Mouse (Mus musculus): ENCODE measurements around the gene Bzw2. TPM values are rescaled to one million over a fixed set of nuclear protein-coding genes. Genes with fewer than 3 reads are reported as not detected.
"Not testable (repeated sequence)": the region's sequence is repeated elsewhere in the genome, so short reads cannot be mapped to it uniquely, and the experiment has no call there.

Bzw2 gene
- total RNA-seq (2021), result 100 to 1,000 TPM; 132 to 160 TPM
- long read RNA-seq, experiment 1, transcript Bzw2-201 (12 exons, 1,871 nt), result major isoform, 156 of 168 reads
- long read RNA-seq, experiment 1, partial matches to known transcripts, result 4 of 168 reads
- long read RNA-seq, experiment 1, other reads (novel, unspliced or antisense), result 7 of 168 reads
- long read RNA-seq, experiment 2, transcript Bzw2-201 (12 exons, 1,871 nt), result major isoform, 160 of 180 reads
- long read RNA-seq, experiment 2, partial matches to known transcripts, result 8 of 180 reads
- long read RNA-seq, experiment 2, other reads (novel, unspliced or antisense), result 12 of 180 reads

- DNase-seq (ENCODE audit: low spot score in 2 of 2), result peak in 1 of 2 experiments; percentile 68
These were observed at the start of gene Bzw2 for GRCm38 (mm10) chr12:36157638-36158308. Bzw2 (minus strand) TSS chr12:36158080.

- DNase-seq (ENCODE audit: low spot score in 2 of 2), result peak; percentile 22 to 56
These were observed 49.4 kb upstream of the Bzw2 start for GRCm38 (mm10) chr12:36207072-36207799.

GRCm38 (mm10) chr12:36205579-36206119 is 47.8 kb upstream of the Bzw2 start:
- DNase-seq (ENCODE audit: low spot score in 2 of 2), result not testable (repeated sequence)

- DNase-seq (ENCODE audit: low spot score in 2 of 2), result no peak
These were observed 37.1 kb upstream of the Bzw2 start for GRCm38 (mm10) chr12:36194976-36195375.

- no peak for DNase-seq (ENCODE audit: low spot score in 2 of 2)
These were observed 32.5 kb upstream of the Bzw2 start for GRCm38 (mm10) chr12:36190343-36190742.

GRCm38 (mm10) chr12:36189610-36190009 is 31.7 kb upstream of the Bzw2 start:
- no peak for DNase-seq (ENCODE audit: low spot score in 2 of 2)

GRCm38 (mm10) chr12:36187081-36187480 is 29.2 kb upstream of the Bzw2 start:
- no peak for DNase-seq (ENCODE audit: low spot score in 2 of 2)

GRCm38 (mm10) chr12:36182570-36182969 is 24.7 kb upstream of the Bzw2 start:
- no peak for DNase-seq (ENCODE audit: low spot score in 2 of 2)

- DNase-seq (ENCODE audit: low spot score in 2 of 2), result no peak
These were observed 19.3 kb upstream of the Bzw2 start for GRCm38 (mm10) chr12:36177227-36177626.

GRCm38 (mm10) chr12:36165299-36165698 is 7.4 kb upstream of the Bzw2 start:
- no peak for DNase-seq (ENCODE audit: low spot score in 2 of 2)

- DNase-seq (ENCODE audit: low spot score in 2 of 2), result no peak
These were observed 6.4 kb upstream of the Bzw2 start for GRCm38 (mm10) chr12:36164126-36164791.

- DNase-seq (ENCODE audit: low spot score in 2 of 2), result no peak
These were observed 609 bp downstream of the Bzw2 start for GRCm38 (mm10) chr12:36157304-36157637.

GRCm38 (mm10) chr12:36156637-36157303 is 1.1 kb downstream of the Bzw2 start, which contains the start of gene Ankmy2:
Ankmy2 (plus strand) TSS chr12:36157114.
- DNase-seq (ENCODE audit: low spot score in 2 of 2), result peak; percentile 82 to 92

- DNase-seq (ENCODE audit: low spot score in 2 of 2), result no peak
These were observed 1.7 kb downstream of the Bzw2 start for GRCm38 (mm10) chr12:36156101-36156636.

GRCm38 (mm10) chr12:36155141-36155641 is 2.7 kb downstream of the Bzw2 start:
- DNase-seq (ENCODE audit: low spot score in 2 of 2), result no peak

- no peak for DNase-seq (ENCODE audit: low spot score in 2 of 2)
These were observed 7.1 kb downstream of the Bzw2 start for GRCm38 (mm10) chr12:36150737-36151136.

- DNase-seq (ENCODE audit: low spot score in 2 of 2), result no peak
These were observed 7.6 kb downstream of the Bzw2 start for GRCm38 (mm10) chr12:36150265-36150664.

GRCm38 (mm10) chr12:36146230-36147011 is 11.5 kb downstream of the Bzw2 start:
- no peak for DNase-seq (ENCODE audit: low spot score in 2 of 2)

GRCm38 (mm10) chr12:36140401-36140800 is 17.5 kb downstream of the Bzw2 start:
- DNase-seq (ENCODE audit: low spot score in 2 of 2), result no peak

All from gastrocnemius, postnatal 4 days (tissue).